Mouse (Mus musculus) cerebellum, postnatal 10 days (tissue): Measurements from ENCODE around the gene Olfr612.
"Not testable (repeated sequence)": the region's sequence is repeated elsewhere in the genome, so short reads cannot be mapped to it uniquely, and the experiment has no call there.

ENCODE experiments used
- DNase-seq, 2 experiments: peaks; one replicate each; pipeline ENCODE4 v3.0.0; 2021; ENCODE audit warnings: mixed read lengths in 2 of 2

Olfr612 gene

DNA sequence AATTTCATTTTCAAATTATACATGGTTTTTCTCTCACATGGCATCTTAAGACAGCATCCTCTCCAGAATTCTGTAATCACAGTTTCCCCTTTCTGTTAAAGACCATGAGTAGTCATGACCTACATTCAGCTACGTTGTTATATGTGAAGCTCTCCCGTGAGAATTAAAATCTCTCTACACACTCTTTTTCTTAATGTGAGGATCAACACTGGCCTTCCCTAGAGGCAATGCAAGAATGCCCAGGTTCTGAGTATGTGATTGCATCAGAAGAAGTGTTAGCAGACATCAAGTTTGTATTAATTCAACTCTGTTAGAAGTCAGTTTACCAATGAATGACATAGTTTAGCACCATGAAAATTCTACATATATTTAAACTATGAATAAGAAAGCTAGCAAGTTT, at the start of gene Olfr612:
Gene Olfr612 (minus strand): TSS at position 101 of the 400 bp plus-strand sequence.
- not testable (repeated sequence) for DNase-seq

DNA sequence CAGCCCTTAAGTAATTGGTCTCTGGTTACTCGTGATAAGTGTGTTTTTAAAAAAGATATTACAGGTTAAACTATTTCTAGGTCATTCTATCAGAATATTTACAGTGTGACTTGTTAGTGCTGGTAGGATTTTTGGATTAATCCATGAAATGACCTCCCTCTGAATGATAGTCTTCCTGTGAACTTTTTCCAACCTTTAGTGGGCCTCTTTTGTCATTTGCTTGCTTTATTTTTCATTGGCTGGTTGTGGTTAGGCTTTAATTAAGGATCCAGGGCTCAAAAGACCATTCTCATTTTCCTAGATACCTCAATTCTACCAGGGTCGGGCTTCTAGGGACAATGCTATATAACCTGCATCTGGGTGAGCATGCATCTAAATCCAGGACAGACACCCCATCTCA, 47.3 kb upstream of the Olfr612 start, which contains the start of gene Olfr618:
Gene Olfr618 (plus strand): TSS at position 301 of the 400 bp plus-strand sequence.
- no peak for DNase-seq

DNA sequence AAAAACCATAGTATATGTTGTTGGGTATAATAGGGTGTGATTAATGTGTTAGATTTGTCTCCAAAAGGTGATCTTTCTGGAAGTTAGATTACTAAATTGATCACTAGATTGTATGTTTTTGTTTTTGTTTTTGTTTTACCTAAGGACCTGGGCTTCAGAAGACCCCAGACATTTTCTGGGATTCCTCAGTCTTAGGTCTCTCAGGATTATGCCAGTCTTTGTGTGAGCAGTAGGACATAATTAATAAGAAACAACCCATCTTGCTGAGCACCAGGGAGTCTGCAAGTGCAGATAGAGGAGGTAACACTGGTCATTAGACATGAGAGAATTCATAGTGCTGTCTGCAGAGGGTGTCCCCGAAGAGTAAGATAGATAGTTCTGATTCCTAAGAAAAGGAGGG, 30.2 kb upstream of the Olfr612 start, which contains the start of gene Olfr617:
Gene Olfr617 (plus strand): TSS at position 301 of the 400 bp plus-strand sequence.
- no peak for DNase-seq

DNA sequence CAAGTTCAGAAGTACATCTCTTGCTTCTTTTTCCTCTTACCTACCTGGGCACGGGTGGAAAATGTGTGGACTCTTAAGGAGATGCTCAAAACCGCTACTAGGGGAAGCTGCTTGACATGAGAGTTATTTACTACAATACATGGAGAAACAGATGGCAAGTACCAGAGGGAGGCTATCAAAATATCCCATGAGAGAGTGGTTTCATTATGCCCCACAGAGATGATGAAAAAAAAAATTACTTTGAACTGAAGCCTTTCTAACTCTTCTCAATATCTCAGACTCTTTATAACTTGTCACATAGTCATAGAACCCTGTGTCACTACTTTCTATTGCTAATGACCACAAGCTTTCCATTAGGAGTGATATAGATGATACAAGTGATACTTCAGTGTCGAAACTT, 26.5 kb upstream of the Olfr612 start, which contains the start of gene Olfr616:
Gene Olfr616 (minus strand): TSS at position 101 of the 400 bp plus-strand sequence.
- DNase-seq: no peak

DNA sequence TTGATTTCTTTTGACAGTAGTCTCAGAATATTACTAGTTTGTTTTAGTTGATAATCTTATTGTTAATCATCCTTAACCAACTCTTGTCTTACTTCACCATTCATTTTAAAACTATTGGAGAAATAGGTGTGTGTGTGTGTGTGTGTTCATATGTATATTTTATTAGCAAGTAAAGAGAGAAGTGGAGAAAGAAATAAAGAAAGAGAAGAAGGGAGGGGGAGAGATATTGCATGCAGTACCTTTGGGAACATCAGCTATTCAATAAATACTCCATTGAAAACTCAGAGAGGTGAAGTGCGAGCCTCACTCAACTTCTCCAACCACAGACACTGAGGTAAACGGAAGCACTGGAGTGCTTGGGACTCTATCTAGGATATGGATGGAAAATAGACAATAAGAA, 13.3 kb upstream of the Olfr612 start, which contains the start of gene Olfr615:
Gene Olfr615 (plus strand): TSS at position 301 of the 400 bp plus-strand sequence.
- no peak for DNase-seq

DNA sequence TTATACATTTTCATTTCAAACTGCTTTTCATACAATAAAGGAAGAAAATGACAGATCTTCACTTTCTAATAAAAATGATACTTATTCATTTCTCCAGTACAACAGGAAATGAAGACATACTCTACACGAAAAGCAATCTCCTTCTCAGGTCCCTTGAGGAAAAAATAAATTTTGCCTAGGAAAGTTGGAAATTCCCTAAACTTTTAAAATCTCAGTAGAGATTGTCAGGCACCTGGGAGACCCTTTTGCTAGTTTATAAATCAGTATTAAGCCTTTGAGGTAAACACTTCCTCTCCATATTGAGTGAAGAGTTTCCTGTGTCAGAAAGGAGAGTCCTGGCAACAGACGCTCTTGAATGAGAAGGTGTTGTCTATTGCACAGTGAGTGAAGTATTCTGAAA, 5.3 kb upstream of the Olfr612 start, which contains the start of gene Olfr613:
Gene Olfr613 (plus strand): TSS at position 301 of the 400 bp plus-strand sequence.
- DNase-seq: no peak

DNA sequence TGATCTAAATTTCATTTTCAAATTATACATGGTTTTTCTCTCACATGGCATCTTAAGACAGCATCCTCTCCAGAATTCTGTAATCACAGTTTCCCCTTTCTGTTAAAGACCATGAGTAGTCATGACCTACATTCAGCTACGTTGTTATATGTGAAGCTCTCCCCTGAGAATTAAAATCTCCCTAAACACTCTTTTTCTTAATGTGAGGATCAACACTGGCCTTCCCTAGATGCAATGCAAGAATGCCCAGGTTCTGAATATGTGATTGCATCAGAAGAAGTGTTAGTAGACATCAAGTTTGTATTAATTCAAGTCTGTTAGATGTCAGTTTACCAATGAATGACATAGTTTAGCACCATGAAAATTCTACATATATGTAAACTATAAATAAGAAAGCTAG, 21.8 kb downstream of the Olfr612 start, which contains the start of gene Olfr611:
Gene Olfr611 (minus strand): TSS at position 101 of the 400 bp plus-strand sequence.
- DNase-seq: not testable (repeated sequence)

DNA sequence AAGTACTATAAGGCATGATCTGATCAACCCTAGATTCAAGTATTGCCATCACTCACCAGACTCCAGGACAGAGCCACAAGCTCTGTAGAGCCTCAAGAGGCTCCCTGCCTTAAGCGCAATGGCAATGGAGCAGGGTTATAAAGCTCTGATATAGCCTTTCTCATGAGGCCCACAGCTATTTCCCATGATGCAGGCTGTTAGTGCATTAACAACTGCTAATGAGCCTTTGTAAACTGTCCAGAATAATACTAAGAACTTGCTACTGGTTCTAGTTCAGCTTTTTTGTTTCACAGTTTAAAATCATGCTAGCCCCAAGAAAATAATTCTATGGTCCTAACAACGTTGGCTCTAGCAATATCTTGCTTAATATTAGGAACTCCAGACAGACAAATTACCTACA, 30.5 kb downstream of the Olfr612 start, which contains the start of gene Olfr610:
Gene Olfr610 (minus strand): TSS at position 101 of the 400 bp plus-strand sequence.
- no peak for DNase-seq

DNA sequence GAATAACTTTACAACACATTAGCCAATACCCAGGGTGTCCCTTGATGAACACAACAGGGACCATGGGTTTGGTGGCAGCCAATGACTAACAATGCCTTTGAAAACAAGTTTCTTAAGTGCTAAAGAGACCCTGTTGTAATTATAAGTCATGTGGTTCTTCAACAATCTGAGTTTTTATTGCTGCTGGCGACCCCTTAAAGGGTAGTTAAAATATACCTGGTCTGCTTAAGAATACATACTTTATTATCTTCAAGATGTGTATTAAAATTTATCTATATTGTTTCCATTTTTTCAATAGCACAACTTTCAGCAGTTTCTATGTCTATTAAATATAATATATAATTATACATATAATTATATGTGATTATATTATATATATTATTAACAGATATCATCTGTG, 44.6 kb downstream of the Olfr612 start, which contains the start of gene Olfr609:
Gene Olfr609 (minus strand): TSS at position 101 of the 400 bp plus-strand sequence.
- DNase-seq: no peak
